Mouse (Mus musculus) megakaryocyte, embryonic 14.5 days (primary cell): Measurements from ENCODE around the gene Frmd6.

Source experiments
- FLI1 ChIP-seq: IDR thresholded peaks from 2 replicates; pipeline ENCODE4 v1.6.1; 2012; ENCODE audit warnings: low read length, inconsistent platforms, mixed read lengths
- GATA1 ChIP-seq: IDR thresholded peaks from 3 replicates; pipeline ENCODE4 v1.6.1; 2012; ENCODE audit warnings: mixed read lengths, low read length, inconsistent platforms, borderline replicate concordance

DNA sequence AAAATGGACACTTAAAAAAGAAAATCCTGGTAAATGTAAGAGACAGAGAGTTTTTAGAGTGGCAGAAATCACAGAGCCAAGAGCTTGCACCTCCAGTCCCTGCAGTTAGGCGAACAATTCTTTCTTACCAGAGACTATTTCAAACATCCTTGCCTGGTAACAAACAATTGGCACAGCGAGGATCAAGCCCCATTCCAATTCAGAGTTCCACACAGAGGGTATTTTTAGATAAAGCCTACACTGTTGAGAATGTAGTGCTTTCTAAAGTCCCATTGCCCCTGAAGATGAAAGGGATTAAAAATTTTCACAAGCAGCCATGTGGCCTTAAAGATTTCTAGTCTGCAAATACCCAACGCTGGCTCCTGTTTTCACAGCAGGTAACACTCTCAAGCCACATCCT, 42.5 kb downstream of the Frmd6 start:
- TF ChIP-seq FLI1 (no peak), GATA1 (no peak)
